Mouse (Mus musculus) C2C12 (cell line): ENCODE measurements around the gene Cdk17. TPM values are rescaled to one million over a fixed set of nuclear protein-coding genes. Genes with fewer than 3 reads are reported as not detected.

Experiments
- H3K27me3 ChIP-seq: one replicate; pipeline ENCODE4 v1.6.1; 2011; ENCODE audit not compliant: control insufficient read depth, insufficient read depth, insufficient read length
- H3K36me3 ChIP-seq: one replicate; pipeline ENCODE4 v1.6.1; 2011; ENCODE audit not compliant: control insufficient read depth, insufficient read depth
- H3K4me3 ChIP-seq: one replicate; pipeline ENCODE4 v1.5.1; 2011; ENCODE audit warnings: mild to moderate bottlenecking, control low read depth; ENCODE audit not compliant: poor library complexity, insufficient read depth, severe bottlenecking
- H3K79me2 ChIP-seq: one replicate; pipeline ENCODE4 v1.6.1; 2011; ENCODE audit not compliant: control insufficient read depth, insufficient read depth
- H3K79me3 ChIP-seq: one replicate; pipeline ENCODE4 v1.6.1; 2011; ENCODE audit warnings: low read depth, control low read depth
- H3ac ChIP-seq: one replicate; pipeline ENCODE3; 2011; ENCODE audit warnings: low read depth; ENCODE audit not compliant: control insufficient read depth, insufficient read length
- CEBPB ChIP-seq: IDR thresholded peaks from one replicate; pipeline ENCODE4 v1.6.1; 2011; ENCODE audit warnings: low read depth, mild to moderate bottlenecking, control low read depth, moderate library complexity
- CTCF ChIP-seq: IDR thresholded peaks from one replicate; pipeline ENCODE4 v1.5.1; 2011; ENCODE audit not compliant: control insufficient read depth, insufficient read depth, insufficient read length
- FOSL1 ChIP-seq: IDR thresholded peaks from one replicate; pipeline ENCODE4 v1.8.0; 2011; ENCODE audit warnings: mild to moderate bottlenecking, low read length; ENCODE audit not compliant: poor library complexity, insufficient read depth, severe bottlenecking
- MAX ChIP-seq: IDR thresholded peaks from one replicate; pipeline ENCODE4 v1.6.1; 2011; ENCODE audit warnings: mild to moderate bottlenecking, control low read depth
- MYOD1 ChIP-seq: IDR thresholded peaks from one replicate; pipeline ENCODE4 v1.6.1; 2011; ENCODE audit warnings: low read depth; ENCODE audit not compliant: control insufficient read depth, insufficient read length
- MYOG ChIP-seq: IDR thresholded peaks from one replicate; pipeline ENCODE4 v1.6.1; 2011; ENCODE audit not compliant: control insufficient read depth, insufficient read length; ENCODE audit errors: extremely low read depth
- USF1 ChIP-seq: IDR thresholded peaks from one replicate; pipeline ENCODE4 v1.6.1; 2011; ENCODE audit warnings: low read depth, mild to moderate bottlenecking, control low read depth, moderate library complexity
- polyA plus RNA-seq: library from polyadenylated mRNA; unstranded; fragments of >200 nt; fragmentation: generic; extraction: Trizol; gene quantifications from one replicate; pipeline ENCODE4 v1.2.1, GENCODE M21; 2012; ENCODE audit warnings: missing spikeins

The Cdk17 gene
- polyA plus RNA-seq, 1 experiment = 7.4 TPM

- H3K79me2 ChIP-seq = peaks cover 100% of the 10 kb centered on the region
- H3K27me3 ChIP-seq = no peaks in the 10 kb centered on the region
- no peak overlapping the region for H3K4me3 ChIP-seq
- peaks cover 43% of the 10 kb centered on the region for H3K36me3 ChIP-seq
- TF ChIP-seq CTCF = no peak
- no peak for TF ChIP-seq MAX
- no peak for TF ChIP-seq MYOG
- H3K79me3 ChIP-seq = peaks cover 88% of the 10 kb centered on the region
- H3ac ChIP-seq = no peak overlapping the region
These were observed 137.1 kb downstream of the Cdk17 start for GRCm38 (mm10) chr10:93297774-93298173.

- TF ChIP-seq MYOD1 = no peak
- TF ChIP-seq CEBPB = no peak
- no peak for TF ChIP-seq MAX
- TF ChIP-seq CTCF = no peak
- TF ChIP-seq MYOG = no peak
- TF ChIP-seq USF1 = no peak
- H3K4me3 ChIP-seq = no peak overlapping the region
These were observed 137.5 kb downstream of the Cdk17 start for GRCm38 (mm10) chr10:93298208-93298607.

DNA sequence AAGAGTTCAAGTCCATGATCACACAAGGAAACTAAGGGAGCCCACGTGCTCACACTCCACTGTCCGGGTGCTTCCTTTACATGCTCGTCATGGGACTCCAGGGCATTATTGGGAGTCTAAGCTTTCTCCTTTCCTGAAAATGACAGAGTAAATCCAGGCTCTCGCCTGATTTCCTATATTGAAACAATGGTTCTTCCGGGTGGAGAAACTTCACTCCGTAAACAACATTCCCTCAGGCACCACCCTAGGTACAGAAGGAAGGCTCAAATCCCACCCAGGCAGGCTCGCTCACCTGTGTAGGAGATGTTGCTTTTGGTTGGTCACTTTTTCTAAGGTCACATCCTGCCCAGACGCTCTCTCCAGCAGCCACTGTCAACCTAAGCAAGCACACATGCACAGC is 141.2 kb downstream of the Cdk17 start:
- no peak for TF ChIP-seq CTCF
- no peak for TF ChIP-seq USF1
- no peak for TF ChIP-seq MAX
- no peak for TF ChIP-seq FOSL1
- no peak for TF ChIP-seq MYOG
- TF ChIP-seq MYOD1 = no peak
- TF ChIP-seq CEBPB = no peak
- peaks cover 55% of the 10 kb centered on the region for H3K36me3 ChIP-seq
- H3K79me2 ChIP-seq = peaks cover 94% of the 10 kb centered on the region
- no peaks in the 10 kb centered on the region for H3K27me3 ChIP-seq
- H3K4me3 ChIP-seq = no peak overlapping the region
- no peak overlapping the region for H3ac ChIP-seq
- peaks cover 86% of the 10 kb centered on the region for H3K79me3 ChIP-seq

More at GRCm38 (mm10) chr10:93298208-93298607, 137.5 kb downstream of the Cdk17 start:
- no peaks in the 10 kb centered on the region for H3K27me3 ChIP-seq
- peaks cover 38% of the 10 kb centered on the region for H3K36me3 ChIP-seq
- H3ac ChIP-seq = no peak overlapping the region
- peaks cover 100% of the 10 kb centered on the region for H3K79me2 ChIP-seq
- peaks cover 90% of the 10 kb centered on the region for H3K79me3 ChIP-seq

GRCm38 (mm10) chr10:93303231-93303630 is 142.6 kb downstream of the Cdk17 start:
- peaks cover 55% of the 10 kb centered on the region for H3K36me3 ChIP-seq
- H3K27me3 ChIP-seq = no peaks in the 10 kb centered on the region
- no peak overlapping the region for H3K4me3 ChIP-seq
- no peak overlapping the region for H3ac ChIP-seq
- H3K79me2 ChIP-seq = peaks cover 94% of the 10 kb centered on the region
- TF ChIP-seq MYOD1 = no peak
- no peak for TF ChIP-seq MAX
- no peak for TF ChIP-seq FOSL1
- TF ChIP-seq CEBPB = no peak
- peaks cover 86% of the 10 kb centered on the region for H3K79me3 ChIP-seq

GRCm38 (mm10) chr10:93305946-93306345 is 145.3 kb downstream of the Cdk17 start:
- Histone ChIP-seq H3K27me3 (no peaks in the 10 kb centered on the region), H3K4me3 (no peak overlapping the region), H3ac (no peak overlapping the region), H3K79me2 (peaks cover 92% of the 10 kb centered on the region), H3K79me3 (peaks cover 75% of the 10 kb centered on the region), H3K36me3 (peaks cover 33% of the 10 kb centered on the region)
- TF ChIP-seq CEBPB = no peak
- TF ChIP-seq FOSL1 = peak; percentile 96
- TF ChIP-seq MAX = no peak

GRCm38 (mm10) chr10:93306367-93306766 is 145.7 kb downstream of the Cdk17 start:
- peaks cover 30% of the 10 kb centered on the region for H3K36me3 ChIP-seq
- TF ChIP-seq MAX = peak; percentile 11
- no peak for TF ChIP-seq MYOG
- no peak for TF ChIP-seq USF1
- TF ChIP-seq MYOD1 = no peak
- TF ChIP-seq FOSL1 = no peak
- TF ChIP-seq CTCF = no peak
- H3K27me3 ChIP-seq = no peaks in the 10 kb centered on the region
- no peak overlapping the region for H3K4me3 ChIP-seq
- H3K79me3 ChIP-seq = peaks cover 71% of the 10 kb centered on the region
- peak overlapping the region; percentile 35 for H3ac ChIP-seq
- peaks cover 88% of the 10 kb centered on the region for H3K79me2 ChIP-seq
